Mouse (Mus musculus) thymus, adult 2 months (tissue): ENCODE results near the gene Ppp1r14d. TPM values are rescaled to one million over a fixed set of nuclear protein-coding genes. Genes with fewer than 3 reads are reported as not detected.

Experiments
- DNase-seq: peaks from one replicate; pipeline ENCODE4 v3.0.0; 2021
- H3K27ac ChIP-seq: fragments of 200-500 bp; 2 replicates; pipeline ENCODE4 v1.5.1; 2012; ENCODE audit warnings: low read length, control low read depth; ENCODE audit not compliant: control insufficient read depth, insufficient read depth
- H3K27me3 ChIP-seq: fragments of 200-500 bp; 2 replicates; pipeline ENCODE4 v1.6.1; 2012; ENCODE audit warnings: mild to moderate bottlenecking, low read length, moderate library complexity, mixed read lengths; ENCODE audit not compliant: control insufficient read depth, insufficient read depth
- H3K36me3 ChIP-seq: fragments of 200-500 bp; 2 replicates; pipeline ENCODE4 v1.6.1; 2012; ENCODE audit warnings: mild to moderate bottlenecking, low read length, moderate library complexity; ENCODE audit not compliant: control insufficient read depth, insufficient read depth
- H3K4me1 ChIP-seq: fragments of 200-500 bp; replicated peaks from 2 replicates; pipeline ENCODE4 v1.6.1; 2012; ENCODE audit warnings: low read length; ENCODE audit not compliant: control insufficient read depth, insufficient read depth
- H3K4me3 ChIP-seq: fragments of 200-500 bp; 2 replicates; pipeline ENCODE4 v1.5.1; 2012; ENCODE audit warnings: mild to moderate bottlenecking, low read length, control low read depth, moderate library complexity; ENCODE audit not compliant: control insufficient read depth, insufficient read depth
- CTCF ChIP-seq: fragments of 200-500 bp; IDR thresholded peaks from 2 replicates; pipeline ENCODE4 v1.5.1; 2012; ENCODE audit warnings: mild to moderate bottlenecking, control low read depth, low read length, moderate library complexity, borderline replicate concordance; ENCODE audit not compliant: control insufficient read depth, poor library complexity, insufficient read depth; ENCODE audit errors: extremely low read depth
- POLR2A ChIP-seq: fragments of 200-500 bp; IDR thresholded peaks from 2 replicates; pipeline ENCODE4 v1.6.1; 2012; ENCODE audit warnings: mild to moderate bottlenecking, low read length, control low read depth, moderate library complexity; ENCODE audit not compliant: control insufficient read depth, poor library complexity, insufficient read depth; ENCODE audit errors: extremely low read depth
- WGBS: fragments of 180-500 bp; shearing (Covaris S2); methylation state at CpG from one replicate; pipeline ENCODE4 v1.1.7; 2018; 5-methylcytosine and 5-hydroxymethylcytosine counted together
- polyA plus RNA-seq: library from polyadenylated mRNA; depleted of rRNA; stranded (reverse); fragments of >200 nt; gene quantifications from 2 replicates; pipeline ENCODE4 v1.2.3, GENCODE M21; 2012

The Ppp1r14d gene
- polyA plus RNA-seq, 1 experiment: 0.92 TPM

DNA sequence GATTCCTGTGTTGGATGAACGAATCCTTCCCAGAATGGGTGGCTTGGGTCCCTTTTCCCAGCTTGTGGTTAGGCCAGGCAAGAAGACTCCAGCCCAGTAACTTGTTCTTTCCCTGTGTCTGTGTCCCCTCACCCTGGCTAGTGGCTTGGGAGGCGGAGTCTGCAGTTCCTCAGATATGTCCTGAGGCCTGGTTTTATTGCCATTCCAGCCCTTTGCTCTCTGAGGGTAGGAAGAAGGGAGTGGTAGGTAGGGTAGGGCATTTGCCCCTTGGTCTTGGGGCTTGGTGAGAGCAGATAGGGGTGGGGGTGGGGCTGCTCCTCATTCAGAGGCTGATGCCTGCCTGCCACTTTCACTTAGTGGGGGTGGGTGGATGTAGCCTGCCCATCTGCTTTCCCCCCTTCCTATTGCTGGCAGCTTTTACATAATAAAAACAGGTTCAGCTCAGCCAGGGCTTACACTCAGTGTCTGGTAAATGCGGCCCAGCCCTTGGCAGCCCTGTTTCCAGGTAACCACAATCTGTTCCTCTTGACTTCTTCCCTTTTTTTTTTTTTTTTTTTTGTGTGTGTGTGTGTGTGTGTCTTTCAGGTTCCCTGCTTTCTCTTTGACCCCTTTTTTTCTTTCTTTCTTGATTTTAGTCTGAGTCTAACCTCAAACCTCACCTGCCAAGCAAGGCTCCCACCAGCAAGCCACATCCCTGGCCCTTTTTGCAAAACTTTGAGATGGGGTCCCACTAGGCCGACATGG lies 10.5 kb upstream of the Ppp1r14d start:
- Histone ChIP-seq H3K36me3 (no peaks in the 10 kb centered on the region), H3K27me3 (no peaks in the 10 kb centered on the region; the same call in 1 of the 2 replicates)
- TF ChIP-seq POLR2A: no peak
- no peak for TF ChIP-seq CTCF

DNA sequence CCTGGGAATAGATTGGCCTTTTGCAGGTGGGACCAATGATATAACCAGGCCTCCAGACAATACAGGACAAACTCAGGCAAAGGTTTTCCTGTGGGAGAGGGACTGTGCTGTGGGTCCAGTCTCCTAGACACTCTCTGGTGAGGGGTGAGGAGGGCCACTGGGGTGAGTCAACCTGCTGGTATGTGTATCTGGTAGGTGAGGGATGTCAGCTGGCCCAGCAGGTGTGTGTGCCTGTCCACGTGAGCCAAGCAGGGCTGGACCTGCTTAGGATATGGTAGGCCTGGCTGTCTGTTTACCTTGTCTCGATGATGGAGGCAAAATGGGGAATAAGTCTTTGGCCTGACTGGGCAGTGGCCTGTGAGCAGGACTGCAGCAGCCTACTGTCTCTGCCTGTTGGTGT lies 9.0 kb upstream of the Ppp1r14d start:
- H3K27ac ChIP-seq: no peak overlapping the region
- 79% methylated on average over 2 of the region's 2 CpGs for whole genome bisulfite sequencing
- H3K4me3 ChIP-seq: no peak overlapping the region
- TF ChIP-seq CTCF (no peak), POLR2A (no peak)
- no peak for DNase-seq
- no peaks in the 10 kb centered on the region for H3K36me3 ChIP-seq
- H3K4me1 ChIP-seq: no peaks in the 10 kb centered on the region
- H3K27me3 ChIP-seq: no peaks in the 10 kb centered on the region; the same call in 1 of the 2 replicates

More for the DNA sequence above, 10.5 kb upstream of the Ppp1r14d start:
- H3K4me3 ChIP-seq: no peak overlapping the region
- no peak overlapping the region for H3K27ac ChIP-seq
- no peaks in the 10 kb centered on the region for H3K4me1 ChIP-seq
- DNase-seq: no peak
- 35% methylated on average over 4 of the region's 4 CpGs for WGBS

DNA sequence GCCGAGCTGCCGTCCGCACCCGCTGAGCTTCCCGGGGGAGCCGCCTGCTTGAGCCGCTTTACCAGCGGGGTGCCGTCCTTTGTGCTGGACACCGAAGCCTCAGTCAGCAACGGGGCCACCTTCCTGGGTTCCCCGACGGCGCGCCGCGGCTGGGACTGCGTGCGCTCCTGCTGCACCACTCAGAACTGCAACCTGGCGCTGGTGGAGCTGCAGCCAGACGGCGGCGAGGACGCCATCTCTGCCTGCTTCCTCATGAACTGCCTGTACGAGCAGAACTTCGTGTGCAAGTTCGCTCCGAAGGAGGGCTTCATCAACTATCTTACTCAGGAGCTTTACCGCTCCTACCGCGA lies 8.1 kb upstream of the Ppp1r14d start:
- WGBS: 19% methylated on average over 31 of the region's 31 CpGs
- Histone ChIP-seq H3K27ac (no peak overlapping the region), H3K4me1 (no peaks in the 10 kb centered on the region), H3K4me3 (peak overlapping the region; percentile 33), H3K36me3 (no peaks in the 10 kb centered on the region), H3K27me3 (no peaks in the 10 kb centered on the region; the same call in 1 of the 2 replicates)
- TF ChIP-seq POLR2A: no peak
- TF ChIP-seq CTCF: no peak
- DNase-seq: no peak

DNA sequence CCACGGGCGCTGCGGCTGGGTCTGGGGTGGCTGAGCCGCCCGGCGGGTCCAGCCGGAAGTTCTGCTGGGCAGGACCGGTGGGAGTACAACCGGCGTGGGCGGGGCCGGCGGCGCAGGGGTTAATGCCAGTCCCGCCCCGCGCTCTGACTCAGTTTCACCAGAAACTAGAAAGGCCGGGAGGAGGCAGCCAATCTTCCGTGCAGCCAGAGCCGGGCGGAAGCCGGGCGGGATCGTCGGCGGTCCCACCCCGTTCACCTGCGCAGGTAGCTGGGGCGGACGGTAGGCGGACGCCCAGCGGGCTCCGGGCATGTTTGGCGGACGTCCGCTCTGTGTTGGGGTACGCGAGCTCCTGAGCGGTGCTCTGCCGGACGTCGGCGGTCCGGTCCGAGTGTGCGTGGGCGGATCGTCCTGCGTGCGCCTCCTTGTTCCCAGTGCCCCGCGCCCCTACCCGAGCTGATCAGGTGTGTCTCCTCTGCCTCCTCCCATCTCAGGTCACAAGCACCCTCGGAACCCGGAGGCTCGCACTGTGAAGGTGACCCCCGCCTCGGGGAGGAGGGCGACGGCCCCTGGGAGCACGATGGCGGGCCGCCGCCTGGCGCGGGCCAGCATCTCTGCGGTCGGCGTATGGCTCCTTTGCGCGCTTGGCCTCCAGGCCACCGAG lies 7.6 kb upstream of the Ppp1r14d start, which contains the start of gene Spint1:
TSS of gene Spint1 (plus strand) at position 153 of the 661 bp plus-strand sequence.
- no peaks in the 10 kb centered on the region; the same call in 1 of the 2 replicates for H3K27me3 ChIP-seq
- H3K4me3 ChIP-seq: peak within 1 kb of the TSS; percentile 33
- DNase-seq: no peak
- WGBS: 3% methylated on average over 73 of the region's 73 CpGs
- H3K36me3 ChIP-seq: no peaks in the 10 kb centered on the region
- H3K4me1 ChIP-seq: no peaks in the 10 kb centered on the region
- no peak within 1 kb of the TSS for H3K27ac ChIP-seq
- TF ChIP-seq POLR2A: no peak
- TF ChIP-seq CTCF: no peak

DNA sequence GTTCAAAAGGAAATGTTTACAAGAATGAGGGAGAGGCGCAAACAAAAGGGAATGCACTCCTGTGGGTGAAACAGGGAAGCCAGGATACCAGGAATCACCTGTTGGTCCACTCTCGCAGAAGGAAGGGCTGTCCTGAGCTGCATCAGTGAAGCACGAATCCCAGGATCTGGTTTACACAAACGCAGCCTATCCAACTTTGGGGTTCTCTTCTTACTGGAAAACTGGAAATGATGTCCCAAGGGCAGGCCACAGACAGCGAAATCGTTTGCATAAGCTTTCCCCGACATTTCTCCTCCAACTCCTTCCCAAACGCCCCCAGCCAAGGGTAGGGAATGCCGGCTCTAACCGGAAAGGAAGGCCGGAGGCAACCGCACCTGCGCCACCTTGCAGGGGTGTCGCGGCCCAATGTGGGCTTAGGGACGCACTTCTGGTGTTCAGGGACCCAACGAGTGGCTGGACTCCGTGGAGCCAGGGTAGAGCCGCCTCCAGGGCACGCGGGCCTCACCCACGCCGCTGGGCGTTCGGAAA lies 7.0 kb upstream of the Ppp1r14d start:
- H3K27ac ChIP-seq: no peak overlapping the region

DNA sequence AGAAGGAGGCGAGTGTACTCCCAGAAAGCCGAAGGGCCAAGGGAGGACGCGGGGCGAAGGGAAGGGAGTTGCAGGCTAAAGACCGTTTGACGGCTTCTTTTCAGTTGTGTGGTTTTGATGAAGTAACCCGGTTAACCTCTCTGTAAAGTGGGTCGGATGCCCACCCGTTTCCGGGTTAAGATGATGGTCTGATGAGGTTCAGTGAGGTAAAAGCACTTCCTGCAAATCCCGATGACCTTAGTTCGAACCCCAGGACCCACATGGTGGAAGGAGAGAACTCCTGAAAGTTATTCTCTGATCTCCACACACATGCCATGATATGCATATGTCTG lies 20.6 kb downstream of the Ppp1r14d start:
- H3K4me3 ChIP-seq: peak overlapping the region; percentile 90
- no peak for DNase-seq
- no peaks in the 10 kb centered on the region for H3K27me3 ChIP-seq
- peaks cover 3% of the 10 kb centered on the region; the same call in 1 of the 2 replicates for H3K36me3 ChIP-seq
- peaks cover 3% of the 10 kb centered on the region for H3K4me1 ChIP-seq
- peak overlapping the region; percentile 3; the same call in 1 of the 2 replicates for H3K27ac ChIP-seq
- TF ChIP-seq POLR2A (no peak), CTCF (no peak)
- under 1% methylated on average over 13 of the region's 13 CpGs for WGBS

More for the DNA sequence above, 7.0 kb upstream of the Ppp1r14d start:
- Histone ChIP-seq H3K36me3 (no peaks in the 10 kb centered on the region), H3K27me3 (no peaks in the 10 kb centered on the region; the same call in 1 of the 2 replicates), H3K4me1 (no peaks in the 10 kb centered on the region), H3K4me3 (peak overlapping the region; percentile 33)
- TF ChIP-seq CTCF (no peak), POLR2A (no peak)
- WGBS: 36% methylated on average over 25 of the region's 25 CpGs
- DNase-seq: no peak
